Mouse (Mus musculus): Measurements from ENCODE around the gene Spem2.
"Not testable (repeated sequence)": the region's sequence is repeated elsewhere in the genome, so short reads cannot be mapped to it uniquely, and the experiment has no call there.

The Spem2 gene

DNA sequence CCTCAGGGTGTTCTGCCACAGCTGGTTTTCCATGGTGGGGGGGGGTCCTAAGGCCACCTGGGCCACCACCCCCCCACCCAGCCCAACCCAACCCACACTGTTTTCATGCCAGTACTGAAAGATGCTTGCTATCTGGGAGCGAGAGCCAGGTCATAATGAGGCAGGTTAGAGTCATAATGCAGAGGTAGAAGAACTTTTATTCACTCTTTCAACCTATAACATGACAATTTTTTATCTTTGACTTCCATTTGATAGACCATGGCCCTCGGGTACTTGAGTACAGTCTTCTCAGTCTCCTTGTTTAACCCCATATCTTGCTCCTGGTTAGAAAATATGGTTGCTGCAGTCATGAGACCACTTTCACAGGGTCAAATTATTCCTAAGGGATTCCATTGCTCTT lies at the start of gene Spem2:
Spem2 (minus strand) TSS at position 101 of the 400 bp plus-strand sequence.
- DNase-seq (ENCODE audit: low spot score), result no peak

DNA sequence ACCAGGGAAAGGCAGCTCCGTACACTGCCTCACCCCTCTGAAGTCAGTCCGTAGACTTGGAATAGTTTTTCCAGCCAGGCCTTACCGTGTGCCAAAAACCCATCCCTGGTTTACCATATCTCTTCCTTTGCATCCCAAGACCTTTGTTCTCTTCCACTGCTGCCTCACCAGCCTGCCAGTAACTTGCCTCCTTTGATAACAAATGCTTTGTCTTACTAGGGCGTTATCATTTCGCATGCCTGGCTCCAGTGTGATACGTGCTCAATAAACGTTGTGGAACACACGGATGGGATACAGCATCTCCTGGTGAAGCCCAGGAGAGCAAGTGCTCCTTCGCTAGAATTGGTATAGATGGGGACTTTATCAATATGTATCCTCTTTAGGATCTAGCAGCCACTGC lies 49.1 kb upstream of the Spem2 start:
- DNase-seq (ENCODE audit: low spot score), result no peak

DNA sequence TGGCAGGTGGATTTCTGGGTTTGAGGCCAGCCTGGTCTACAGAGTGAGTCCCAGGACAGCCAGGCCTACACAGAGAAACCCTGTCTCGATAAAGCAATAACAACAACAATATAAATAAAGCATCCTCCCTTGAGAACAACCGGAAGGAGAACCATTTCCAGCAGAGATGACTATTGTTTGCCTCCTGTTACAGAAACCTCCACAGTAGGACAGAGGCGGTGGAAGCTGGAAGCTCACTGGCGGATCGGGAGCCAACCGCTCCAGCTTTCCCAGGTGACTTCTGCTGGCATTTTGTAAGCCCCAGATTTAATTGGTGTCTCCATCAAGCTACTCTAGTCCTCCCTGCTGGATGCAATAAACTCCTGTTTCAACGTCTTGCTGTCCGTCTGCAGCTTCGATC lies 47.3 kb upstream of the Spem2 start:
- DNase-seq (ENCODE audit: low spot score), result no peak

DNA sequence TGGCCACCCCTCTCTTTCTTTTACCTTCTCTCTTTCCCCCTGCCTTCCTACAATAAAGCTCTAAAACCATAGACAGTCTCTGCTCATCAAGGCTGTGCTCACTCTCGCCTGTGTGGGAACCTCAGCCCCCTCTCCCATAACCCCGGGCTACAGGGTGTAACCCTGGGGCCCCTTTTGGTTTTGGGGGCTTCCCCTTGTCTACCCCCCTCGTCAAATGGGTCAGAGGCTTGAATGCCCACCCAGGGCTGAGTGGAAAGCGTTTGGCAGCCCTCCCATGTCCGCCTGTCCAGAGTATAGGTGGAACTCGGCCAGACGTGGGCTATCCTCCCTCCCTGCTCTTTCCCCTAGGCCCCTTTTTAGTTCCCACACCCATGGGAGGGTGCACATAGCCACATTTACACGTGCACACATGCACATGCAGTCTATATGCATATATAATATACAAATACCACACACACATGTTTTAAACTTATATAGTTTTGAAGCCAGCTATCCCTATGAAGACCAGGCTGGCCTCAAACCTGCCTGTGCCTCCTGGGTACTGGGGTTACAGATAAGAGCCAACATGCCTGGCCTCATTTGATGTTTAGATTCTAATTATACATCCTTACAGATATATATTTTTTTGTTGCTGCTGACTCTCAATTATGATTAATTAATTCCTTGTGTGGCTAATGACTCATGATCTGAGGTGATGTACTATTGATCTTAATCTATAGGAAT lies 46.0 kb upstream of the Spem2 start:
- no peak for DNase-seq (ENCODE audit: low spot score)

DNA sequence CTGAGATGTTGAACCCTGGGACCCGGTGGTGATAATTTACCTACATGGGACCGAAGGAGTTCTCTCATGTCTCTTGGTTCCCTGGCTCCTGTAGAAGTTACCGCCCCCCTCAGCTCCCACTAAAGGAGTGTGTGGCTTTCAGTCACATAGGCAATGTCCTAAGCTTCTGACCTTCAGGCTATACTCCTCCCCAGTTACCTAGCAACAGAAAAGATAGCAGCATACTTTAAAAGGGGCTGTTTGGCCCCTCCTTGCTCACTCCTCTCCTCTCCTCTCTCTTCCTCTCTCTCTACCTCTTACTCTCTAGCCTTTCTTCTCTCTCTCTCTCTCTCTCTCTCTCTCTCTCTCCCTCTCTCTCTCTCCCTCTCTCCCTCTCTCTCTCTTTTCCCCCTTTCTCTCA lies 45.5 kb upstream of the Spem2 start:
- not testable (repeated sequence) for DNase-seq (ENCODE audit: low spot score)

GRCm38 (mm10) chr11:69858113-69858998 lies 40.1 kb upstream of the Spem2 start, which contains the start of gene Tnk1:
Gene Tnk1 (minus strand): TSS chr11:69858730.
- DNase-seq (ENCODE audit: low spot score), result no peak

DNA sequence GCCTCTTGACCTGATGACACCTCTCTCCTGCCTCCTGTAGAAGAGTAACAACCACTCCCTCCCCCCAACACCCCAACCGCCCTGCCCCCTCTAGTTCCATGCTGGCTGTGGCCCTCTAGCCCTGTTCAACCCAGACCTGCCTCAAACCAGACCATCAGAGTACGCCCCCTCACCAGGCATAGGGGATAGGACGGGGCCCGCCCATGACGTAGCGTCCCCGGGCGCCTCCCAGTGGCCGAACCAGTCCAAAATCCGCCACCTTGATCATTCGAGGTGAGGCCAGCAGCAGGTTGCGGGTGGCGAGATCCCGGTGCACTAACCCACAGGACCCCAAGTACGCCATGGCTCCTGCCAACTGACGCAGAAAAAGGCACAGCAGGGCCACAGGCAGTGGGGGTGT lies 37.1 kb upstream of the Spem2 start:
- DNase-seq (ENCODE audit: low spot score), result no peak

- no peak for DNase-seq (ENCODE audit: low spot score)
These were observed 36.4 kb upstream of the Spem2 start for GRCm38 (mm10) chr11:69854680-69855079.

DNA sequence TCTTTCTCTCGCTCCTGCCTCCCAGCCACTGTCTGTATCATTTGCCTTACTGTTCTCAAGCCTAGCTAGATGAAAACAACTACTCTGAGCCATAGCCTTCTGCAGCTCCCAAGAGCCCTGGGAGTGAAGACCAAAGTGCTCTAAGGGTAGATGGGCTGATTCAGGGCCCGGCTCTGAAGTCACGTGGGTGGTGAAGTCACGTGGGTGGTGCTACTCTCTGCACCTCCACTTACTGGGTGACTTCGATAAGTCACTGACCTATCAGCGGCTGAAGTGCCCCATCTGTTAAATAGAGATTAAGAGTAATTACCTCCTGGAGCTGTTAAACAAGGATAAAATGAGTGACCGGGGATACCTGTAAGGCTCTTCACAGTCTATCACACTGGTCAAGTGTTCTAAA lies 35.7 kb upstream of the Spem2 start:
- DNase-seq (ENCODE audit: low spot score), result no peak

GRCm38 (mm10) chr11:69850754-69851153 lies 32.5 kb upstream of the Spem2 start:
- DNase-seq (ENCODE audit: low spot score), result no peak

DNA sequence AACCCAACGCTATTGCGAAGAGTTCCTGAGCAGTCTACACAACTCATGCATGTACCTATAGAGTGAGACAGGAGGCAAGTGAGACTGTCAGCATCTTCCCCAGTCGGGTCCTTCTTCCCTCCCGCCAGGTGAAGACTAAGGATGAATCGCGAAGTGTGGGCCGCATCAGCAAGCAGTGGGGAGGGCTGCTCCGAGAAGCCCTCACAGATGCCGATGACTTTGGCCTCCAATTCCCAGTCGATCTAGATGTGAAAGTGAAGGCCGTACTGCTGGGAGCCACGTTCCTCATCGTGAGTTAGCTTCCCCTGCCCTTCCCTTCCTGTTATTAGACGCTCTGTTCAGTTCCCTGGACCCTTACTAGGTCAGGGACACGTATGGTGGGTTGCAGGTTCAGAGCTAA lies 31.6 kb upstream of the Spem2 start:
- no peak for DNase-seq (ENCODE audit: low spot score)

DNA sequence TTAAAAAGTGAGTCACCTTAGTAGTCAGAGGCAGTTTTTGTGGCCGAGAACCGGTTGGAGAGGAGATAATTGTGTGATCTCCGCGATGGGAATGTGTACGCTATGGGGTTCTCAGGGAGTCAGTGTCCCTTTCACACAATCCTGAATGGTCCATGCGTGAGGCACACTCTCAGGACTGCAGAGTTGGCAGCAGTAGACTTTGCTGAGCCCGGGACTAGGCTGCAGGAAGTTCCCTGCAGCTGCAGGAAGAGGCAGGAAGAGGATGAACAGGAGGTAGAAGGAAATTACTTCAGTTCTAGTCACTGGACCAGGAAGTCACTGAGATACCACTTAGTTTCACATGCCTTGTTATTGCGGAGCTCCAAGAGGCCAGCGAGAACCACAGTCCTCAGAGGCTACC lies 30.9 kb upstream of the Spem2 start:
- no peak for DNase-seq (ENCODE audit: low spot score)

- no peak for DNase-seq (ENCODE audit: low spot score)
These were observed 29.8 kb upstream of the Spem2 start for GRCm38 (mm10) chr11:69848021-69848420.

DNA sequence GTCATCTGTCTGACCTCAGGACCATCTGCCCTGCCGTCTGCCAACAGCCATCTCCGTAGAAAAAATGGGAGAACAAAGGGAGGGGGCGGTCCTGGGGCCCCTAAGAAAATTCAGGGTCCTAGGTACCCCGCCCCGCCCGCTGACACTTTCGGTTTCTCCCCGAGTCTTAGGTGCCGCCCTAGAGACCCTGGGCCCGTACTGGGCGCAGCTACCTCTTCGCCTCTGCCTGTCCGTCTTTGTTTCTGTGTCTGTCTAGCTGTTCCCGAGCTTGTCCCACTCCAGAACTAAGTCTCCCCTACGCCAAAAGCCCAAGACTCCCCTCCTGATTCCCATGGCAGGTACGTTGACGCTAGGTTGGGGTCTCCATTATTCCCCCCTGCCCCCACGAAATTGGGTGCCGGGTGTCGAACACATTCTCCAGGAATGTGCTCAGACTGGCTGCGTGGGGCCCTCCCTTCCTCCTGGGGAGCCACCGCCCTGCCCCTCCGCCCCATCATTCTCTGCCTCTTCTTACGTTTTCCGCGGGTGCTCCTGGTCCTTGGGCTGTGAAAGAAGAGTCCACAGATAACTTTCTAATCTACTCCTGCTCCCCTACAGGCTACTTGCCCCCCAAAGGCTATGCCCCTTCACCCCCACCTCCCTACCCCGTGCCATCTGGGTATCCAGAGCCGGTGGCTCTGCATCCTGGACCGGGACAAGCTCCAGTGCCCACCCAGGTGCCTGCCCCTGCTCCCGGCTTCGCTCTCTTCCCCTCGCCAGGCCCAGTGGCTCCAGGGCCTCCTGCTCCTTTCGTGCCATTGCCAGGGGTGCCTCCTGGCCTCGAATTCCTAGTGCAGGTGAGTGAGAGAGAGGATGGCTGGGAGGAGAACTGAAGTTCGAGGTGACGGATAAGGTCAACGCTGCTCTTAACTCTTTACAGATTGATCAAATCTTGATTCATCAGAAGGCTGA lies 28.7 kb upstream of the Spem2 start:
- DNase-seq (ENCODE audit: low spot score), result no peak

GRCm38 (mm10) chr11:69846198-69846680 lies 28.0 kb upstream of the Spem2 start, which contains the start of gene Plscr3:
Gene Plscr3 (plus strand): TSS chr11:69846376.
- DNase-seq (ENCODE audit: low spot score), result peak; percentile 90

DNA sequence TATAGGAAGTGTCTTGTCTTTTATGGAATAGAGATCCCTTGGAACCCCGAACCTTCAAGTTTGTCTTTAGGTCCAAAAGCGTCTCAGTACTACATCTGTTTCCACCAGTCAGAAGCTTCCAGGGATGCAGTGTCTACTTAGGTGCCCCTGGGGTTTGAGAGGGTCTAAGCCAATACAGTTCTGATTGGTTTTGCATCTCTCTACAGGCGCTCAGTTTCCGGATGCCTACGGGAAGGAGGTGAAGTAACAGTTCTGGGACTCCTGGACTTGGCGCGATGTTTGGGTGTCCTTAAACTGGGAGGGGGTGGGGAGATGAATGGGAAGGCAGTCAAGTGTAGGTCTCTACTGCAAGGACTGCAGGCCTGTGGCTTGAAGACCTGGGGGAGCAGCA lies 20.4 kb upstream of the Spem2 start:
- DNase-seq (ENCODE audit: low spot score), result no peak

- DNase-seq (ENCODE audit: low spot score), result peak; percentile 93
These were observed 19.9 kb upstream of the Spem2 start, which contains the start of gene Tmem256 for GRCm38 (mm10) chr11:69837952-69838713. Gene Tmem256 (plus strand): TSS chr11:69838514.

DNA sequence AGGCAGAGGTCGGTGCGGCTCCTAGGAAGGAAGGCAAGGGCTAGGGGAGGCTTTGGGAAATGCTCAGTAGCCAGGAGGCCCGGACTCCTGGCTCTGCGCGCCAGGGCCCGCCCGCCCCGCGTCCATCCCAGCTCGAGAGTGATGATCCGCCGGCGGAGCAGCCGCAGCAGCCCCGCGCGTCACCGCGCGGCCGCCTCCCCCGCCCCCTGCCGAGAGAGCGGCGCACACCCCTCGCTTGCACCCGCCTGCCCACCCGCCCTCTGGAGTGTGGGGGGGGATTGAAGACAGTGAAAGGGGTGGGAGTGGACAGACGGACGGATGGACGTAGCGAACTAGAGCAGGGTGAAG lies 19.3 kb upstream of the Spem2 start, which contains the start of gene Nlgn2:
Nlgn2 (minus strand) TSS at position 181 of the 348 bp plus-strand sequence.
- no peak for DNase-seq (ENCODE audit: low spot score)

- DNase-seq (ENCODE audit: low spot score), result no peak
These were observed 18.7 kb upstream of the Spem2 start for GRCm38 (mm10) chr11:69836703-69837576.

DNA sequence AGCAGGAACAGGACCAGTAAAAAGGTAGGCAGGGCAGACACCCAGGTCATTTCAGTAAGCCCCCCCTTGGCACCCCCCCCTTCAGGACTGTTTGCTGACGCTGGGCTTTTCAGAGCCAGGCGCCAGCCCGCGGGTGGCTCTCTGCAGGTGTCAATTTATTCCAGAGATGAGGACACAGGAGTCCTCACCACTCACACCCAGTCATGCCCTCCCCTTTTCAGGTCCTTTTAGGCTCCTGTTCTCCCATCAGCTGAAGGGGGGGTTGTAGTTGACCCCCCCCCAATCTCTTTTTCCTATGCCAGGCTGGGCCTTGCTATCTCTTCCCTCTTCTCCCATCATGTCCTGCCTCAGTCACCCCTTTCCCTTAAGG lies 17.7 kb upstream of the Spem2 start:
- DNase-seq (ENCODE audit: low spot score), result no peak
